Mouse (Mus musculus) testis, adult 2 months (tissue): ENCODE data around the gene Plekhg3.

ENCODE experiments used
- CTCF ChIP-seq: fragments of 200-500 bp; IDR thresholded peaks from 2 replicates; pipeline ENCODE4 v1.5.1; 2012; ENCODE audit warnings: low read depth, mild to moderate bottlenecking, inconsistent platforms, low read length, moderate library complexity; ENCODE audit not compliant: control insufficient read depth, insufficient read depth, insufficient replicate concordance
- POLR2A ChIP-seq: fragments of 200-500 bp; IDR thresholded peaks from 2 replicates; pipeline ENCODE4 v1.6.1; 2012; ENCODE audit warnings: low read depth, mild to moderate bottlenecking, inconsistent platforms, low read length, moderate library complexity; ENCODE audit not compliant: control insufficient read depth

GRCm38 (mm10) chr12:76553917-76554316, 23.2 kb downstream of the Plekhg3 start:
- TF ChIP-seq POLR2A (no peak), CTCF (no peak)
